Mouse (Mus musculus) forebrain, postnatal 0 days (tissue): ENCODE results near the gene Ctnnb1. TPM values are rescaled to one million over a fixed set of nuclear protein-coding genes. Genes with fewer than 3 reads are reported as not detected.

Experiments
- ATAC-seq: fragments of 200-750 bp; cut with Nextera tagmentation; 2 replicates; pipeline ENCODE4 v1.8.0; 2017; ENCODE audit warnings: mild to moderate bottlenecking, moderate library complexity
- DNase-seq: peaks from one replicate; pipeline ENCODE4 v3.0.0-alpha.2; 2015
- H3K27ac ChIP-seq: fragments of 300-500 bp; sonication (generic); 2 replicates; pipeline ENCODE4 v1.5.1; 2014; ENCODE audit warnings: low read depth, mild to moderate bottlenecking, antibody characterized with exemption, low read length, moderate library complexity, mixed read lengths
- H3K27me3 ChIP-seq: fragments of 300-500 bp; sonication (generic); 2 replicates; pipeline ENCODE4 v1.6.1; 2014; ENCODE audit warnings: mild to moderate bottlenecking, low read length, mixed read lengths; ENCODE audit not compliant: insufficient read depth
- H3K36me3 ChIP-seq: fragments of 300-500 bp; sonication (generic); 2 replicates; pipeline ENCODE4 v1.6.1; 2014; ENCODE audit warnings: mild to moderate bottlenecking, moderate library complexity; ENCODE audit not compliant: insufficient read depth
- H3K4me1 ChIP-seq: fragments of 300-500 bp; sonication (generic); 2 replicates; pipeline ENCODE4 v1.6.1; 2014; ENCODE audit warnings: antibody characterized with exemption; ENCODE audit not compliant: insufficient read depth
- H3K4me2 ChIP-seq: fragments of 300-500 bp; sonication (generic); 2 replicates; pipeline ENCODE4 v1.6.1; 2014; ENCODE audit warnings: low read depth, mild to moderate bottlenecking, moderate library complexity
- H3K4me3 ChIP-seq: fragments of 300-500 bp; sonication (generic); 2 replicates; pipeline ENCODE4 v1.5.1; 2014; ENCODE audit warnings: low read depth, low read length, mixed read lengths
- H3K9ac ChIP-seq: fragments of 300-500 bp; sonication (generic); 2 replicates; pipeline ENCODE4 v1.6.1; 2014; ENCODE audit warnings: mild to moderate bottlenecking
- H3K9me3 ChIP-seq: fragments of 300-500 bp; sonication (generic); 2 replicates; pipeline ENCODE4 v1.6.1; 2016; ENCODE audit warnings: low read length
- CTCF ChIP-seq: sonication (generic); IDR thresholded peaks from 2 replicates; pipeline ENCODE4 v1.5.1; 2016; ENCODE audit warnings: antibody characterized with exemption, control low read depth, low read depth
- WGBS: fragments of 180-500 bp; shearing (Covaris S2); extraction: QIAGEN DNeasy Blood & Tissue Kit; methylation state at CpG from one replicate; pipeline ENCODE4 v1.1.7; 2014; 5-methylcytosine and 5-hydroxymethylcytosine counted together
- polyA plus RNA-seq: library from polyadenylated mRNA; unstranded; fragments of >200 nt; fragmentation: Nextera tagmentation; extraction: Ambion mirVana; gene quantifications from 2 replicates; pipeline ENCODE4 v1.2.1, GENCODE M21; 2015
- total RNA-seq: library from RNA; depleted of rRNA; stranded (reverse); fragments of >200 nt; gene quantifications from 2 replicates; pipeline ENCODE4 v1.2.3, GENCODE M21; 2014

The Ctnnb1 gene
- total and polyA plus RNA-seq, 2 experiments from 2014 or later, result 388 to 1,100 TPM

DNA sequence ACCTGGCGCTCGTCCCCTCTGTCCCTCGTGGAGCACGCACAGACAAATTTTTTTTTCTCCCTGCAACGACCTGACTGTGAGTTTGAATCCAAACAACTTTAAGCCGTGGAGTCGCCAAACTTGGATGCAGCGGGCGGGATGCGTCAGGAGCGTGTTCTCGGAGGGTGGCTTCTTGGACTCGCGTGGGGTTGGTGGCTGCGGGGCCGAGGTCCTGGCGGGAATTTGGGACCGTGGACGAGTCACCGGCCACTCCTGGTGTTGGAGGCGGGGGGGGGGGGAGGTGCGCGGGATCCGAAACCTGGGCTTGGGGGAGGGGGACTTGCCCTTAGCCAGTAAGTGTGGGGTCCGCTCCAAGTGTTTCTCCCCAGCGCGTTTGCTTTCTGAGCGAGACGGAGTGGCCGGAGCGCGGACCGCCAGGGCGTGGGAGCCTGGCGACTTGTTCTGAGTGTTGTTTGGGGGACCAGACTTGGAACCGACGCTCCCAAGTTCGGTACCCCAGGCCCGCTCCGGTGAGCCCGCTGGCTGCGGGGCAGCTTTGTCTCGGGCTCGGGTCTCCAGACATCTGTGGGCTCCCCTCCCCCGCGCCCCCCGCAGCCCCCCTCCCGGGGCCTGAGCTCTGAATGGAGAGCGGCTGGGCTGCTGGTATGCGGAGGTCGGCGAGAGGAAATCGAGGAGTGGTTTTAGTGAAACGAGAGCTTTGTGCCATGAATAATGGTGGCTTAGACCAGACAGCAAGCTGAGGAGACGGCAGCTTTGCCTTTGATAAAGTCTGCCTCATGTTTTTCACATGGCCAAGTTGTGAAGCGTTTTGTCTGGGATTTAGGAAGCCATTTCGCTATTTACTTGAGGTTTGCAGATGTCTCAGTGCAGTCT, 5.1 kb downstream of the Ctnnb1 start:
- Histone ChIP-seq H3K27me3 (no peaks in the 10 kb centered on the region), H3K4me1 (peaks cover 30% of the 10 kb centered on the region), H3K36me3 (no peaks in the 10 kb centered on the region), H3K4me2 (peak overlapping the region; percentile 87), H3K9ac (peak overlapping the region; percentile 86), H3K4me3 (peak overlapping the region; percentile 90), H3K27ac (peak overlapping the region; percentile 95), H3K9me3 (no peaks in the 10 kb centered on the region)
- no peak for TF ChIP-seq CTCF
- DNase-seq (peak; percentile 62), ATAC-seq (peak; percentile 21; the same call in 1 of the 2 replicates)
- WGBS, result under 1% methylated on average over 54 of the region's 57 CpGs

DNA sequence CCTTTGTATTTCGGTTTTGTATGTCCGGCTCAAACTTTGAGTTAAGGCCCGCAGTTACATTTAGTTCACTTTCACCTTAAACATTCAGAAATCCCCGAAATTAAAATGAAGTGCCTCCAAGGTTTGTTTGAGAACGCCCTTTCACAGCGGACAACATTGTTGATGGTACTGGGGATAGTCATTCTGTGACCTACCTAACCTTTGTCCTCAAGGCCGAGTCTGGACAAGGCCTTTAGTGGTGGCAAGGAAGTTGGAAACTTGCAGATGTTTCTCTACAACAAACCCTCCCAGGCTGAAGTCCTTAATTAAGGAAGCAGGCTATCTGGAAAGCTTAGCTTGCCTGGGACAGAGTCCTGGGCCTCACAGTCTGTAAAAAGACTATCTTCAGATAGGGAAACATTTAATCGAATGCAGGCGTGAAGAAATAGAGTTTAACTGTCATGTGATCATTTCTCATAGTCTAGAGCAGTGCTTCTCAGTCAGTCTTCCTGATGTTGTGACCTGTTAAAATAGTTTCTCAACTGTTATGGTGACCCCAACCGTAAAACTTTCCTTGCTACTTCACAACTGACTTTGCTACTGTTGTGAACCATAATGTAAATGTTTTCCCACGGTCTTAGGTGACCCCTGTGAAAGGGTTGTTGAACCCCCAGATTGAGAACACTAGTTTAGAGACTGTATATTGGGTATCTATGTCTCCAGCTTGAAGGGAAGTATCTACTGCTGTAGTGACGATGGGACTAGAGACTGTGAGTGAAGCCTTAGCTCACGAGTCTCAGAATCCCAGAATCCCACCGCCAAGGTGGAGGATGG, 6.0 kb downstream of the Ctnnb1 start:
- no peak for DNase-seq
- TF ChIP-seq CTCF, result no peak
- whole genome bisulfite sequencing, result 4% methylated on average over 14 of the region's 14 CpGs
- no peak for ATAC-seq
- Histone ChIP-seq H3K9ac (peak overlapping the region; percentile 86), H3K9me3 (no peaks in the 10 kb centered on the region), H3K27me3 (no peaks in the 10 kb centered on the region), H3K36me3 (no peaks in the 10 kb centered on the region), H3K27ac (peak overlapping the region; percentile 95; the same call in 1 of the 2 replicates), H3K4me2 (peak overlapping the region; percentile 87), H3K4me1 (peaks cover 30% of the 10 kb centered on the region), H3K4me3 (peak overlapping the region; percentile 90)

DNA sequence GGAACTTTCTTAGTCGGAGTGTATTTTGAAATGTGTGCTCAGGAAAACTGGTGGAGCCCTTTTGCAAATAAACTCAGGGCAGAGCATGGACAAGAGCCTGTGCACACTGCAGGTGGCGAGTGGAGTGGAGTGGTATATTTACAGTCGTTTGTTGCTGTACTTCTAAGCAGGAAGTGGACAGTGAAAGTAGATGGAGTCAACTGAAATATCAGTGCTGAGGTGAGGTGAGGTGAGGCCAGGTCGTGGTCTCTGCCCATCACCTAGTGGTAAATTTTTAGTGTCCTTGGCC, 6.6 kb downstream of the Ctnnb1 start:
- no peaks in the 10 kb centered on the region for H3K27me3 ChIP-seq
- H3K9me3 ChIP-seq, result no peaks in the 10 kb centered on the region
- DNase-seq, result no peak
- H3K9ac ChIP-seq, result no peak overlapping the region
- ATAC-seq, result no peak
- WGBS, result 7% methylated on average over 4 of the region's 4 CpGs
- no peak for TF ChIP-seq CTCF
- peak overlapping the region; percentile 87 for H3K4me2 ChIP-seq
- H3K4me3 ChIP-seq, result peak overlapping the region; percentile 90
- H3K27ac ChIP-seq, result no peak overlapping the region
- H3K36me3 ChIP-seq, result no peaks in the 10 kb centered on the region
- peaks cover 30% of the 10 kb centered on the region for H3K4me1 ChIP-seq

DNA sequence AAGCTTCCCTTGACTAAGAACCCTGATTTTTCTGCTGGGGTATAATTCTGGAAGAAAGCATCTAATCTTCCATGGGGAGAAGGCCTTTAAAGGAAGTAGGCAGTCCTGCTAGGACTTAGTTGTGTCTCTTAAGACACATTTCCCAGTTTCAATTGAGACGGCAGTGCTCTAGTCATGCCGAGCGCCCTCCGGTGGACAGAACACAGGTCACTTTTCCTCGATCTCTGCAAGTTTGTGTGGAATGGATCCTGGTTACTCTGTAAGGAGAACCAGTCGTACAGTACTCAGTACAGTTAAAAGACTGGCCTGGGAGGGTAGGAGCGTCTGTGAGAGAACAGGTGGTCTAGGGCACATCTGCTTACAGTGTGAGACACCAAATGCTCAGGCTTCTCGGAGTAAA, 7.3 kb downstream of the Ctnnb1 start:
- H3K4me2 ChIP-seq, result peak overlapping the region; percentile 87
- DNase-seq (peak; percentile 82), ATAC-seq (no peak)
- no peak overlapping the region for H3K27ac ChIP-seq
- H3K9me3 ChIP-seq, result no peaks in the 10 kb centered on the region
- peak overlapping the region; percentile 90 for H3K4me3 ChIP-seq
- H3K27me3 ChIP-seq, result no peaks in the 10 kb centered on the region
- WGBS, result 9% methylated on average over 8 of the region's 8 CpGs
- H3K9ac ChIP-seq, result peak overlapping the region; percentile 31; the same call in 1 of the 2 replicates
- peak; percentile 81 for TF ChIP-seq CTCF
- H3K36me3 ChIP-seq, result no peaks in the 10 kb centered on the region
- H3K4me1 ChIP-seq, result peaks cover 30% of the 10 kb centered on the region

DNA sequence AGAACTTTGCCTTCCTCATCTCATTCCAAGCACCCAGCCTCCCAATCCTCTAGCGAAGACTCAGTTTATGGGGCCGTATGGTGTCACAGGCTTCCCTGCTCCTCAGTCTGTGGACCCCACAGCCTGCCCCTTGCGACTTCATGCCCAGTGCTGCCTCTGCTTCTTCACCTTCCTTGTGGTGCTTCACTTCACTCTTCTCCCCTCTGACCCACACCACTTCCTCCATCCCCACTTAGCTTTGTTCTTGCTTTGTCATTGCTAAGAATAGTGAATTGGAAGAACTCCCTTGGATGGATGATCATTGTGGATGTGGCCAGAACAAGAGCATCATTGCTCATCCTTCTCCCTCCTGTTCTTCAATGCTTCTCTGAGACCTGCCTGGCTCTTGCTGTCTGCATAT, 11.8 kb downstream of the Ctnnb1 start:
- no peak overlapping the region for H3K4me2 ChIP-seq
- no peak for DNase-seq
- no peaks in the 10 kb centered on the region for H3K9me3 ChIP-seq
- H3K27me3 ChIP-seq, result no peaks in the 10 kb centered on the region
- H3K4me1 ChIP-seq, result peaks cover 20% of the 10 kb centered on the region
- no peak overlapping the region for H3K9ac ChIP-seq
- no peaks in the 10 kb centered on the region for H3K36me3 ChIP-seq
- ATAC-seq, result no peak
- no peak for TF ChIP-seq CTCF
- H3K4me3 ChIP-seq, result no peak overlapping the region
- no peak overlapping the region for H3K27ac ChIP-seq
- WGBS, result 83% methylated on average over 3 of the region's 3 CpGs

DNA sequence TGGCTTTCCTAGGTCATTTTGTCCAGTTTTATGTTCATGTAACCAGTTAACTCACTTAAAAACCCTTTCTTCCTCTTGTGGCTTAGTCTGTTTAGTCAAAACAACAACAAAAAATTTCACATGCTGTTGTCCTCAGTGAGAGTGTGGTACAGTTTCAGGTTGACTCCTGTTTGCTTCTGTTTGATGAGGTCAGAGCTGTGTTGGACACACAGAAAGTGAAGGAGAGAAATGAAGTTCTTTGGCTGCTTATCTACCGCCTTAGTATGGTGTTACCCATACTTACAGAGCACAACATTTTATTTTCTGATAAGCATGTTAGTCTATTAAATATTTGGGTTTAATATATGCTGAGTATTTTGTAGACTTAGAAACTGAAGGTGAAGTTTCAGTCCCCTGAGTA, 14.7 kb downstream of the Ctnnb1 start:
- no peak for ATAC-seq
- Histone ChIP-seq H3K27me3 (no peaks in the 10 kb centered on the region), H3K4me2 (no peak overlapping the region)

DNA sequence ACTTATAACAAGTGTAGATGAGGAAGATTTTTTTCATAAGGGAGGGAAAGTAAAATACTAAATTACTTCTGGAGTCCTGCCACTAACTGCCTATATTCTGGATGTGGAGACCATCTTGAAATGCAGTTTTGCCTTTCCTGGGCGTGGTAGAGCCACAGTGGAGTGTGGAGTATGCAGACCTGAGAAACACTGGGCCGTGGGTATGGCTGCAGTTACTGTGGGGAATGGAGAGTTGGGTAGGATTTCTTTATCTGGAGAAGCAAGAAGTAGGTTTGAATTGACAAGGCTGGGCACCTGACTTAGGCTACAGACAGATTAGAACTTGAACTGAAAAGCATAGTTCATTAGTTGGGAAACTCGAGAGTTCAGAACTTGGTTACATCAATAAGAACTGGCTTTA, 15.2 kb downstream of the Ctnnb1 start:
- no peak overlapping the region for H3K4me2 ChIP-seq
- H3K27me3 ChIP-seq, result no peaks in the 10 kb centered on the region
- no peaks in the 10 kb centered on the region for H3K9me3 ChIP-seq
- DNase-seq (no peak), ATAC-seq (no peak)
- TF ChIP-seq CTCF, result no peak
- 77% methylated on average over 3 of the region's 3 CpGs for WGBS
- no peak overlapping the region for H3K27ac ChIP-seq
- H3K4me1 ChIP-seq, result no peaks in the 10 kb centered on the region; the same call in 1 of the 2 replicates
- H3K4me3 ChIP-seq, result no peak overlapping the region
- no peaks in the 10 kb centered on the region for H3K36me3 ChIP-seq
- no peak overlapping the region for H3K9ac ChIP-seq

More for the DNA sequence above, 14.7 kb downstream of the Ctnnb1 start:
- no peak overlapping the region for H3K4me3 ChIP-seq
- H3K9me3 ChIP-seq, result no peaks in the 10 kb centered on the region
- H3K27ac ChIP-seq, result no peak overlapping the region
- no peaks in the 10 kb centered on the region for H3K36me3 ChIP-seq
- no peak for DNase-seq
- 86% methylated on average over 1 of the region's 1 CpGs for WGBS
- no peak overlapping the region for H3K9ac ChIP-seq
- no peaks in the 10 kb centered on the region; the same call in 1 of the 2 replicates for H3K4me1 ChIP-seq
- no peak for TF ChIP-seq CTCF
